Mouse (Mus musculus) midbrain, embryonic 12.5 days (tissue): ENCODE measurements at regions not wholly inside any gene's neighbourhood (a gene's known extent, or its start where the extent isn't known, plus 50 kb on each side); places are given as distances from the start of the nearest gene placed in this dataset.

Source experiments
- ATAC-seq: fragments of 200-750 bp; cut with Nextera tagmentation; 2 replicates; pipeline ENCODE4 v1.8.0; 2017; ENCODE audit warnings: low read depth, moderate TSS enrichment, moderate library complexity; ENCODE audit not compliant: low FRiP score
- H3K27ac ChIP-seq: fragments of 300-500 bp; sonication (generic); replicated peaks from 2 replicates; pipeline ENCODE4 v1.5.1; 2016; ENCODE audit warnings: mild to moderate bottlenecking
- H3K27me3 ChIP-seq: fragments of 300-500 bp; sonication (generic); 2 replicates; pipeline ENCODE4 v1.6.1; 2016; ENCODE audit warnings: mild to moderate bottlenecking
- H3K36me3 ChIP-seq: fragments of 300-500 bp; sonication (generic); 2 replicates; pipeline ENCODE4 v1.6.1; 2016
- H3K4me1 ChIP-seq: fragments of 300-500 bp; sonication (generic); 2 replicates; pipeline ENCODE4 v1.6.1; 2016
- H3K4me2 ChIP-seq: fragments of 300-500 bp; sonication (generic); replicated peaks from 2 replicates; pipeline ENCODE4 v1.6.1; 2016; ENCODE audit warnings: mild to moderate bottlenecking, moderate library complexity
- H3K4me3 ChIP-seq: fragments of 300-500 bp; sonication (generic); 2 replicates; pipeline ENCODE4 v1.5.1; 2016; ENCODE audit warnings: mild to moderate bottlenecking
- H3K9ac ChIP-seq: fragments of 300-500 bp; sonication (generic); replicated peaks from 2 replicates; pipeline ENCODE4 v1.6.1; 2016; ENCODE audit warnings: mild to moderate bottlenecking, moderate library complexity
- H3K9me3 ChIP-seq: fragments of 300-500 bp; sonication (generic); 2 replicates; pipeline ENCODE4 v1.6.1; 2016; ENCODE audit warnings: mild to moderate bottlenecking
- WGBS: fragments of 180-500 bp; shearing (Covaris S2); methylation state at CpG from one replicate; pipeline ENCODE4 v1.1.7; 2016; 5-methylcytosine and 5-hydroxymethylcytosine counted together

- Histone ChIP-seq H3K9me3 (no peaks in the 10 kb centered on the region), H3K9ac (no peak overlapping the region), H3K4me3 (no peak overlapping the region), H3K27ac (no peak overlapping the region), H3K4me2 (no peak overlapping the region), H3K36me3 (no peaks in the 10 kb centered on the region), H3K27me3 (0 out of 2 replicates have a peak, but pooled peaks cover 6% of the 10 kb centered on the region), H3K4me1 (no peaks in the 10 kb centered on the region)
- 83% methylated on average over 5 of the region's 5 CpGs for WGBS
- ATAC-seq: no peak
Measured at GRCm38 (mm10) chr16:93431316-93431715, 172.5 kb downstream of the Setd4 start.

- H3K9ac ChIP-seq: no peak overlapping the region
- H3K4me1 ChIP-seq: no peaks in the 10 kb centered on the region
- no peak overlapping the region for H3K27ac ChIP-seq
- no peak overlapping the region for H3K4me3 ChIP-seq
- no peak overlapping the region for H3K4me2 ChIP-seq
- peaks cover 9% of the 10 kb centered on the region for H3K27me3 ChIP-seq
- 85% methylated on average over 8 of the region's 8 CpGs for WGBS
- no peak for ATAC-seq
- H3K9me3 ChIP-seq: no peaks in the 10 kb centered on the region
- no peaks in the 10 kb centered on the region for H3K36me3 ChIP-seq
Measured at GRCm38 (mm10) chr16:93429324-93429781, 174.5 kb downstream of the Setd4 start.

- H3K27ac ChIP-seq: no peak overlapping the region
- no peak for ATAC-seq
- H3K9me3 ChIP-seq: no peaks in the 10 kb centered on the region
- no peaks in the 10 kb centered on the region for H3K36me3 ChIP-seq
- H3K4me2 ChIP-seq: no peak overlapping the region
- 92% methylated on average over 4 of the region's 4 CpGs for WGBS
- H3K27me3 ChIP-seq: peaks cover 21% of the 10 kb centered on the region
- H3K4me3 ChIP-seq: no peak overlapping the region
- no peak overlapping the region for H3K9ac ChIP-seq
- H3K4me1 ChIP-seq: peaks cover 12% of the 10 kb centered on the region
Measured at GRCm38 (mm10) chr16:93427264-93427663, 176.6 kb downstream of the Setd4 start.

GRCm38 (mm10) chr16:93425731-93426130 is 178.1 kb downstream of the Setd4 start:
- no peak overlapping the region for H3K9ac ChIP-seq
- H3K4me3 ChIP-seq: no peak overlapping the region
- peaks cover 33% of the 10 kb centered on the region for H3K27me3 ChIP-seq
- no peak for ATAC-seq
- H3K4me1 ChIP-seq: peaks cover 12% of the 10 kb centered on the region
- no peaks in the 10 kb centered on the region for H3K36me3 ChIP-seq
- no peak overlapping the region for H3K4me2 ChIP-seq
- H3K27ac ChIP-seq: no peak overlapping the region
- WGBS: 88% methylated on average over 6 of the region's 6 CpGs
- no peaks in the 10 kb centered on the region for H3K9me3 ChIP-seq

DNA sequence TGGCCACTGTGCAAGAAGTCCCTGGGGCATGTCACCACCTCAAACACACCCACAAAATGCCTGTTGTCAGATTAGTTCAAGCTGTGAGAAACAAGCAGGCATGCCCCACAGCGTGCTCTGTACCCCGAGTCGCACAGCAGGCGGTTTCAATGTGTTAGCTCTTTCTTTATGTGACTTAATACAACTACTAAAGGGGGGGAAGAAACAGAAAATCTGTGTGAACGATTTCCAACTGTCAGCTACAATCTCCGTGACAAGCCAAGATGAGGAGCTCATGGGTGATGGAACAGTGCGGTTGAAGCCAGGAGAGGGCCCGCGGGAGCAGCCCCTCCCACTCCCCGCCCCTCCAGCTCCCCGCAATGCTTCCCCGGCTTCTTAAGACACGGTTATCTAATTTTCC is 180.7 kb downstream of the Setd4 start:
- Histone ChIP-seq H3K4me2 (peak overlapping the region; percentile 40), H3K4me1 (peaks cover 12% of the 10 kb centered on the region), H3K27ac (no peak overlapping the region), H3K9ac (no peak overlapping the region), H3K36me3 (no peaks in the 10 kb centered on the region), H3K27me3 (peaks cover 39% of the 10 kb centered on the region), H3K9me3 (no peaks in the 10 kb centered on the region), H3K4me3 (no peak overlapping the region)
- ATAC-seq: no peak
- WGBS: 15% methylated on average over 13 of the region's 13 CpGs

DNA sequence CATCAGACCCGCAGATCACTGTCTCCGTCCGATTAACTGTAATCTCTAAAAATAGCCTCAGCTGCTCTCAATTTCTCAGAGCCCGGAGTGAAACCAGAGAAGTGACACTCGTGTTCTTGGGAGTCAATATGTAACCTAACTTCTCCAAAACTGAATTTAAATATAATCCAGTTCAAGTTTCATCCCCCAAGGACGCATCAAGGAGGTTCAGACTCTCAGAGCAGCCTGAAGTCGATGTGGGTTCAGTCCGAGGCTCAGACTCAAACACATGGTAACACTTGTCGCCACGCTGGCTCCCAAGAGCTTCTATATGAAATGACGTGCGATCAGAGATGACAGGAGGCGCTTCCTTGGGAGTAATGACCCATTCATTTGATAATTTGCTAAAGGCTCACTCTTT is 181.6 kb downstream of the Setd4 start:
- Histone ChIP-seq H3K9me3 (no peaks in the 10 kb centered on the region), H3K36me3 (no peaks in the 10 kb centered on the region), H3K4me3 (no peak overlapping the region), H3K27me3 (peaks cover 39% of the 10 kb centered on the region), H3K9ac (no peak overlapping the region), H3K4me1 (peaks cover 14% of the 10 kb centered on the region), H3K4me2 (no peak overlapping the region), H3K27ac (no peak overlapping the region)
- ATAC-seq: no peak
- WGBS: 85% methylated on average over 13 of the region's 13 CpGs

DNA sequence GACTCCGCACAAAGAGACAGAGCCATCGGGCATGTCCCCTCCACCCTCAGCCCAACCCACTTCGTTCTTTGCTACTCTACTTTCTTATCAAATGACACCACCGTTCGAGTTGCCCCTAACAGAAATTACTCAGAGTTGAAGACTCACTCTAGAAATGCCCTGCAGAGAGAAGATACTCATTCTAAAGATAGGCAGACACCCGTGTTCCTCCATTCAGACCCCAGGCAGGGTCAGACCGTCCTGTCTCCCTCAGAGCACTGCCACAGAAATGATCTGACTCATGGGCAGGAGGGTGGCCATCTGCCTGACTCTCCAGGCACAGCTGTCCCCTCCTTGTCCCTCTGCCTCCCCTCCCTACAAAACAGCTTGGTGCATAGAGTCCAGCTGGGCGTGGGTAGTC is 185.6 kb downstream of the Setd4 start:
- peaks cover 10% of the 10 kb centered on the region for H3K4me1 ChIP-seq
- peaks cover 25% of the 10 kb centered on the region for H3K27me3 ChIP-seq
- no peak overlapping the region for H3K4me3 ChIP-seq
- no peak overlapping the region for H3K4me2 ChIP-seq
- ATAC-seq: 0 out of 2 replicates have a peak, but pooled peaks have one; percentile 23
- no peaks in the 10 kb centered on the region for H3K9me3 ChIP-seq
- H3K36me3 ChIP-seq: no peaks in the 10 kb centered on the region
- no peak overlapping the region for H3K9ac ChIP-seq
- no peak overlapping the region for H3K27ac ChIP-seq
- 82% methylated on average over 8 of the region's 8 CpGs for WGBS

- H3K4me2 ChIP-seq: no peak overlapping the region
- 89% methylated on average over 8 of the region's 8 CpGs for WGBS
- H3K4me3 ChIP-seq: no peak overlapping the region
- no peaks in the 10 kb centered on the region for H3K9me3 ChIP-seq
- H3K27ac ChIP-seq: no peak overlapping the region
- no peak overlapping the region for H3K9ac ChIP-seq
- peaks cover 21% of the 10 kb centered on the region for H3K27me3 ChIP-seq
- H3K36me3 ChIP-seq: no peaks in the 10 kb centered on the region
- ATAC-seq: no peak
- peaks cover 6% of the 10 kb centered on the region; the same call in 1 of the 2 replicates for H3K4me1 ChIP-seq
Measured at GRCm38 (mm10) chr16:93417831-93418230, 186.0 kb downstream of the Setd4 start.

GRCm38 (mm10) chr16:93392024-93392675 is 211.7 kb downstream of the Setd4 start:
- H3K4me2 ChIP-seq: no peak overlapping the region
- no peak overlapping the region for H3K9ac ChIP-seq
- no peaks in the 10 kb centered on the region for H3K4me1 ChIP-seq
- H3K27me3 ChIP-seq: peaks cover 5% of the 10 kb centered on the region; the same call in 1 of the 2 replicates
- H3K36me3 ChIP-seq: no peaks in the 10 kb centered on the region
- no peak overlapping the region for H3K4me3 ChIP-seq
- ATAC-seq: no peak
- H3K27ac ChIP-seq: no peak overlapping the region
- no peaks in the 10 kb centered on the region for H3K9me3 ChIP-seq
- WGBS: 76% methylated on average over 16 of the region's 16 CpGs

- 88% methylated on average over 11 of the region's 11 CpGs for WGBS
- H3K9me3 ChIP-seq: no peaks in the 10 kb centered on the region
- H3K9ac ChIP-seq: no peak overlapping the region
- ATAC-seq: no peak
- no peak overlapping the region for H3K4me2 ChIP-seq
- no peaks in the 10 kb centered on the region; the same call in 1 of the 2 replicates for H3K27me3 ChIP-seq
- H3K4me1 ChIP-seq: no peaks in the 10 kb centered on the region
- H3K27ac ChIP-seq: no peak overlapping the region
- H3K36me3 ChIP-seq: no peaks in the 10 kb centered on the region
- H3K4me3 ChIP-seq: no peak overlapping the region
Measured at GRCm38 (mm10) chr16:93387578-93388116, 216.2 kb downstream of the Setd4 start.

DNA sequence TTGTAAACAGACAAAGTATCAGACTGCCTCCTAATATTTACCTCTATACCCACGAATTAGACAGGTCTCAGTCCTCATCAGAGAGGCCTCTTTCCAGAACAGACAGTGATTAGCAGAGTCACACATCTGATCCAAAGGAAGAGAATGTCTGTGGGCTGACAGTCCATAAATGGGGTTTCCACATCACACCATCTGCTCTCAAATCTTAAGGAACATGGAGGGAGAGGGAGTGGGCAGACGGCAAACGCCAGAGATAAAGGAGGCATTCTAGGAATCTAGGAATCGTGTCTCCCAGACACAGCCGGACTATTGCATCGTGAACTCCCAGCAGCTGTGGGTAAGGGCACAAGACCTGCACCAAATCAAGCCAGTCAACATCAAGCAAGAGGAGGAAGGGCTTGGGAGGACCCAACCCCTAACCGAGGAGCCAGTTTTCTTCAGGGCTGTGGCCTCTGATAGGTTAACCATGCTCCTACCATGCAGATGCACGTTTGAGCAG is 219.8 kb downstream of the Setd4 start:
- Histone ChIP-seq H3K4me1 (peaks cover 22% of the 10 kb centered on the region), H3K9ac (no peak overlapping the region), H3K36me3 (no peaks in the 10 kb centered on the region), H3K9me3 (no peaks in the 10 kb centered on the region), H3K4me2 (no peak overlapping the region), H3K4me3 (no peak overlapping the region), H3K27me3 (no peaks in the 10 kb centered on the region; the same call in 1 of the 2 replicates), H3K27ac (no peak overlapping the region)
- WGBS: 78% methylated on average over 8 of the region's 8 CpGs
- no peak for ATAC-seq

DNA sequence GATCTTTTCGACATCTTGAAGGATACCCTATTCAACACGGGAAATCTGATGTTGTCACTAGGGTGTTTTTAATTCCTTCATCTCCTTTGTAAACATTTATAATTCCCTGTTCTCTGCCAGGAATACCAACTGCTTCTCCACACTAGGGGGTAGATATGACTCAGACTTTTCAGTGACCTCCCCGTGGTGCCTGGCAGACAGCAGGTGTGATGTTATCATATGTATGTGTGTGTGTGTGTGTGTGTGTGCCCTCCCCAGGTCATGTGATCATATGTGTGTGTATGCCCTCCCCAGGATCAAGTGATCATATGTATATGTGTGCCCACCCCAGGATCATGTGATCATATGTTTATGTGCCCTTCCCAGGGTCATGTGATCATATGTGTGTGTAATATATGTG is 220.9 kb downstream of the Setd4 start:
- peaks cover 22% of the 10 kb centered on the region for H3K4me1 ChIP-seq
- H3K27me3 ChIP-seq: no peaks in the 10 kb centered on the region
- no peak overlapping the region for H3K4me3 ChIP-seq
- no peak overlapping the region for H3K4me2 ChIP-seq
- H3K9ac ChIP-seq: no peak overlapping the region
- 89% methylated on average over 3 of the region's 3 CpGs for WGBS
- no peak for ATAC-seq
- H3K27ac ChIP-seq: no peak overlapping the region
- H3K36me3 ChIP-seq: no peaks in the 10 kb centered on the region
- no peaks in the 10 kb centered on the region for H3K9me3 ChIP-seq
